Mouse (Mus musculus) heart, embryonic 16.5 days (tissue): ENCODE data around the gene Golga5. TPM values are rescaled to one million over a fixed set of nuclear protein-coding genes. Genes with fewer than 3 reads are reported as not detected.

Experiments
- ATAC-seq: fragments of 200-750 bp; cut with Nextera tagmentation; replicated peaks from 2 replicates; pipeline ENCODE4 v1.8.0; 2017; ENCODE audit warnings: moderate number of reproducible peaks; ENCODE audit not compliant: insufficient read depth, low FRiP score; ENCODE audit errors: extremely low read depth
- H3K27ac ChIP-seq: fragments of 300-500 bp; sonication (generic); 2 replicates; pipeline ENCODE4 v1.5.1; 2014; ENCODE audit warnings: mild to moderate bottlenecking, low read length, control low read depth, moderate library complexity
- H3K27me3 ChIP-seq: fragments of 300-500 bp; sonication (generic); 2 replicates; pipeline ENCODE4 v1.6.1; 2014; ENCODE audit warnings: low read length, mixed read lengths; ENCODE audit not compliant: control insufficient read depth, insufficient read depth
- H3K36me3 ChIP-seq: fragments of 300-500 bp; sonication (generic); 2 replicates; pipeline ENCODE4 v1.6.1; 2014; ENCODE audit not compliant: control insufficient read depth, insufficient read depth
- H3K4me1 ChIP-seq: fragments of 300-500 bp; sonication (generic); 2 replicates; pipeline ENCODE4 v1.6.1; 2014; ENCODE audit warnings: low read length, mixed read lengths; ENCODE audit not compliant: control insufficient read depth, insufficient read depth
- H3K4me2 ChIP-seq: fragments of 300-500 bp; sonication (generic); 2 replicates; pipeline ENCODE4 v1.6.1; 2014; ENCODE audit warnings: low read depth, mild to moderate bottlenecking, control low read depth, low read length
- H3K4me3 ChIP-seq: fragments of 300-500 bp; sonication (generic); 2 replicates; pipeline ENCODE4 v1.5.1; 2014; ENCODE audit warnings: mild to moderate bottlenecking, control low read depth, low read length
- H3K9ac ChIP-seq: fragments of 300-500 bp; sonication (generic); 2 replicates; pipeline ENCODE4 v1.6.1; 2014; ENCODE audit warnings: low read length, control low read depth
- H3K9me3 ChIP-seq: fragments of 300-500 bp; sonication (generic); replicated peaks from 2 replicates; pipeline ENCODE4 v1.6.1; 2016; ENCODE audit warnings: low read length; ENCODE audit not compliant: control insufficient read depth
- WGBS: fragments of 180-500 bp; shearing (Covaris S2); extraction: QIAGEN DNeasy Blood & Tissue Kit; methylation state at CpG from one replicate; pipeline ENCODE4 v1.1.7; 2014; 5-methylcytosine and 5-hydroxymethylcytosine counted together
- polyA plus RNA-seq: library from polyadenylated mRNA; unstranded; fragments of >200 nt; fragmentation: Nextera tagmentation; extraction: Ambion mirVana; gene quantifications from 2 replicates; pipeline ENCODE4 v1.2.1, GENCODE M21; 2015

Golga5 gene
- polyA plus RNA-seq, result 24.2 and 26.7 TPM in 2 replicates

GRCm38 (mm10) chr12:102468894-102469764 lies at the start of gene Golga5:
TSS of gene Golga5 (plus strand) at chr12:102469135.
- WGBS, result under 1% methylated on average over 76 of the region's 86 CpGs
- peaks cover 6% of the 10 kb centered on the region for H3K4me1 ChIP-seq
- peak; percentile 100 for ATAC-seq
- H3K27me3 ChIP-seq, result no peaks in the 10 kb centered on the region
- H3K36me3 ChIP-seq, result peaks cover 17% of the 10 kb centered on the region
- H3K4me2 ChIP-seq, result peak within 1 kb of the TSS; percentile 92
- H3K9me3 ChIP-seq, result no peaks in the 10 kb centered on the region; the same call in 1 of the 2 replicates
- H3K9ac ChIP-seq, result peak within 1 kb of the TSS; percentile 96
- peak within 1 kb of the TSS; percentile 85 for H3K27ac ChIP-seq
- H3K4me3 ChIP-seq, result peak within 1 kb of the TSS; percentile 99

- Histone ChIP-seq H3K27ac (no peak overlapping the region), H3K9me3 (no peaks in the 10 kb centered on the region), H3K36me3 (peaks cover 9% of the 10 kb centered on the region), H3K4me1 (peaks cover 52% of the 10 kb centered on the region), H3K4me2 (no peak overlapping the region), H3K9ac (0 out of 2 replicates have a peak overlapping the region, but pooled peaks have one; percentile 7), H3K4me3 (no peak overlapping the region), H3K27me3 (no peaks in the 10 kb centered on the region)
- no peak for ATAC-seq
- 60% methylated on average over 3 of the region's 3 CpGs for WGBS
These were observed 49.4 kb upstream of the Golga5 start for GRCm38 (mm10) chr12:102419544-102419943.

- H3K36me3 ChIP-seq, result peaks cover 5% of the 10 kb centered on the region; the same call in 1 of the 2 replicates
- no peaks in the 10 kb centered on the region for H3K27me3 ChIP-seq
- no peak overlapping the region for H3K4me3 ChIP-seq
- peak overlapping the region; percentile 38 for H3K27ac ChIP-seq
- no peaks in the 10 kb centered on the region for H3K9me3 ChIP-seq
- no peak overlapping the region for H3K9ac ChIP-seq
- H3K4me2 ChIP-seq, result no peak overlapping the region
- H3K4me1 ChIP-seq, result peaks cover 57% of the 10 kb centered on the region
- no peak for ATAC-seq
- 37% methylated on average over 10 of the region's 10 CpGs for WGBS
These were observed 48.6 kb upstream of the Golga5 start for GRCm38 (mm10) chr12:102420168-102420890.

- 24% methylated on average over 6 of the region's 6 CpGs for WGBS
- ATAC-seq, result peak; percentile 75
- Histone ChIP-seq H3K9me3 (peaks cover 3% of the 10 kb centered on the region; the same call in 1 of the 2 replicates), H3K9ac (no peak overlapping the region), H3K36me3 (peaks cover 8% of the 10 kb centered on the region; the same call in 1 of the 2 replicates), H3K4me2 (no peak overlapping the region; the same call in 1 of the 2 replicates), H3K4me1 (peaks cover 45% of the 10 kb centered on the region), H3K27me3 (no peaks in the 10 kb centered on the region), H3K4me3 (no peak overlapping the region), H3K27ac (peak overlapping the region; percentile 76)
These were observed 46.9 kb upstream of the Golga5 start for GRCm38 (mm10) chr12:102422065-102422464.

GRCm38 (mm10) chr12:102422623-102423320 lies 46.2 kb upstream of the Golga5 start:
- Histone ChIP-seq H3K4me1 (peaks cover 43% of the 10 kb centered on the region), H3K27me3 (no peaks in the 10 kb centered on the region), H3K9me3 (peaks cover 3% of the 10 kb centered on the region; the same call in 1 of the 2 replicates), H3K4me3 (no peak overlapping the region), H3K36me3 (peaks cover 8% of the 10 kb centered on the region; the same call in 1 of the 2 replicates), H3K27ac (peak overlapping the region; percentile 76), H3K4me2 (no peak overlapping the region), H3K9ac (no peak overlapping the region)
- no peak for ATAC-seq
- WGBS, result 61% methylated on average over 11 of the region's 11 CpGs

GRCm38 (mm10) chr12:102423625-102424024 lies 45.3 kb upstream of the Golga5 start:
- H3K4me1 ChIP-seq, result peaks cover 43% of the 10 kb centered on the region
- peaks cover 8% of the 10 kb centered on the region; the same call in 1 of the 2 replicates for H3K36me3 ChIP-seq
- no peaks in the 10 kb centered on the region for H3K27me3 ChIP-seq
- H3K4me2 ChIP-seq, result no peak overlapping the region
- 50% methylated on average over 8 of the region's 8 CpGs for WGBS
- H3K9ac ChIP-seq, result no peak overlapping the region
- H3K4me3 ChIP-seq, result no peak overlapping the region
- peaks cover 3% of the 10 kb centered on the region; the same call in 1 of the 2 replicates for H3K9me3 ChIP-seq
- H3K27ac ChIP-seq, result 0 out of 2 replicates have a peak overlapping the region, but pooled peaks have one; percentile 9
- no peak for ATAC-seq

GRCm38 (mm10) chr12:102424456-102424855 lies 44.5 kb upstream of the Golga5 start:
- H3K4me1 ChIP-seq, result peaks cover 41% of the 10 kb centered on the region

GRCm38 (mm10) chr12:102425048-102425578 lies 43.8 kb upstream of the Golga5 start:
- no peak for ATAC-seq
- WGBS, result 67% methylated on average over 4 of the region's 4 CpGs

More at GRCm38 (mm10) chr12:102424456-102424855, 44.5 kb upstream of the Golga5 start:
- peaks cover 8% of the 10 kb centered on the region; the same call in 1 of the 2 replicates for H3K36me3 ChIP-seq
- WGBS, result 34% methylated on average over 2 of the region's 2 CpGs
- H3K9ac ChIP-seq, result no peak overlapping the region
- no peak for ATAC-seq
- H3K4me3 ChIP-seq, result no peak overlapping the region
- H3K27ac ChIP-seq, result no peak overlapping the region
- H3K27me3 ChIP-seq, result no peaks in the 10 kb centered on the region
- peaks cover 3% of the 10 kb centered on the region; the same call in 1 of the 2 replicates for H3K9me3 ChIP-seq
- H3K4me2 ChIP-seq, result no peak overlapping the region

More at GRCm38 (mm10) chr12:102425048-102425578, 43.8 kb upstream of the Golga5 start:
- Histone ChIP-seq H3K27me3 (no peaks in the 10 kb centered on the region), H3K9me3 (peaks cover 3% of the 10 kb centered on the region; the same call in 1 of the 2 replicates), H3K9ac (no peak overlapping the region), H3K27ac (no peak overlapping the region), H3K4me3 (no peak overlapping the region), H3K36me3 (peaks cover 8% of the 10 kb centered on the region; the same call in 1 of the 2 replicates), H3K4me2 (no peak overlapping the region), H3K4me1 (peaks cover 35% of the 10 kb centered on the region)
